Mouse (Mus musculus): Measurements from ENCODE around the gene Vmn2r66. TPM values are rescaled to one million over a fixed set of nuclear protein-coding genes. Genes with fewer than 3 reads are reported as not detected.

Vmn2r66 gene
- polyA plus RNA-seq (2016; fragmentation: Nextera tagmentation; extraction: Ambion mirVana), result not detected in 2 replicates

DNA sequence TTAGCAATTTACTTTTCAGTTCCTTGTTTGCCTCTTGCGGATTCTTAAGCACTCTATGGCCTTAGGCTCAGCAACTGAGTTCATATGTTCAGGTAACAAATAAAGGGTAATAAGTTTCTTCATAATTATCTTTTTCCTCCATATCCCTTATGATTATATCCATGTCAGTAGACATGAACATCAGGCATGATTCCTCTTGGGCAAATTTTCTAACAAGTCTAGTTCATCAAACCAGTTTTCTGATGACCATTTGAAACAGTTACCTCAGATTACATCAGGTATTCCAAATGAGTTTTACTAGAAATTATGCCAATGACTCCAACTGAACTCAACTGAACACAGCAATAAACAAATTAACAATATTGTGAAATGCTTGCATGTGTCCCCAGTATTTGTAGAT is at the start of gene Vmn2r66:
Gene Vmn2r66 (minus strand): TSS at position 101 of the 400 bp plus-strand sequence.
- 90% methylated on average over 1 of the region's 1 CpGs for WGBS
- Histone ChIP-seq H3K9me3 (replicated peaks) (peaks cover 4% of the 10 kb centered on the region; the same call in 1 of the 2 replicates), H3K4me1 (no peaks in the 10 kb centered on the region), H3K36me3 (no peaks in the 10 kb centered on the region), H3K27ac (replicated peaks) (no peak within 1 kb of the TSS), H3K4me3 (no peak within 1 kb of the TSS), H3K27me3 (ENCODE audit: low read depth, poor library complexity, severe bottlenecking) (no peaks in the 10 kb centered on the region)
- DNase-seq (ENCODE audit: low spot score), result no peak

- no peaks in the 10 kb centered on the region for H3K27me3 ChIP-seq (ENCODE audit: low read depth, poor library complexity, severe bottlenecking)
- H3K4me1 ChIP-seq, result no peaks in the 10 kb centered on the region
- H3K9me3 ChIP-seq (replicated peaks), result peaks cover 10% of the 10 kb centered on the region; the same call in 1 of the 2 replicates
- no peak overlapping the region for H3K4me3 ChIP-seq
- H3K36me3 ChIP-seq, result no peaks in the 10 kb centered on the region
- 78% methylated on average over 2 of the region's 2 CpGs for WGBS
- no peak for DNase-seq (ENCODE audit: low spot score)
- no peak overlapping the region for H3K27ac ChIP-seq (replicated peaks)
These were observed 15.4 kb downstream of the Vmn2r66 start for GRCm38 (mm10) chr7:84996694-84997093.

DNA sequence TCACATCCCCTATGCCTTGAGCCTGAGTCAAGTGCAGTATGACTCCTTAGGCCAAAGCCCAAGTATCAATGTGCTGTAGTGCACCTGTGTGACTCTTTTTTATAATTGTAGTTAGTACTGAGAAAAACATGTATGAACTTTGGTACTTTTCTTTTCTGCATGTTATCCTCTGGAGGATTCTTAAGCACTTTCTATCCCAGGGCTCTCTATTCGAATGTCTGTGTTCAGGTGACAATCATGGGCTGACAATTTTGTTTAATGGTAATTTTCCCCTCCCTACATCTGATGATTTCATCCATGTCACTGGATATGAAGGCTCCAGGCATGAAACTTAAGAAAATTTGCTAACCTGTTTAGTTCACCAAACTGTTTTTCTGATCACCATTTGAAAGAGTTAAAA is 48.1 kb downstream of the Vmn2r66 start, which contains the start of gene Vmn2r65:
Gene Vmn2r65 (minus strand): TSS at position 101 of the 400 bp plus-strand sequence.
- no peaks in the 10 kb centered on the region for H3K4me1 ChIP-seq
- no peaks in the 10 kb centered on the region for H3K27me3 ChIP-seq (ENCODE audit: low read depth, poor library complexity, severe bottlenecking)
- WGBS, result 68% methylated on average over 1 of the region's 1 CpGs
- no peak for DNase-seq (ENCODE audit: low spot score)
- H3K36me3 ChIP-seq, result no peaks in the 10 kb centered on the region
- no peak within 1 kb of the TSS for H3K4me3 ChIP-seq
- H3K27ac ChIP-seq (replicated peaks), result no peak within 1 kb of the TSS
- H3K9me3 ChIP-seq (replicated peaks), result peaks cover 8% of the 10 kb centered on the region; the same call in 1 of the 2 replicates

Other genes starting within 250 kb of the Vmn2r66 start
- not detected in 2 replicates for gene Olfr291, start 158.7 kb downstream of the Vmn2r66 start, polyA plus RNA-seq (2016; fragmentation: Nextera tagmentation; extraction: Ambion mirVana)
- not detected in 2 replicates for gene Vmn2r65, start 48.2 kb downstream of the Vmn2r66 start, polyA plus RNA-seq (2016; fragmentation: Nextera tagmentation; extraction: Ambion mirVana)
- gene Vmn2r67, start 143.7 kb upstream of the Vmn2r66 start, polyA plus RNA-seq (2016; fragmentation: Nextera tagmentation; extraction: Ambion mirVana), result not detected in 2 replicates
- not detected in 2 replicates for gene Vmn2r68, start 225.5 kb upstream of the Vmn2r66 start, polyA plus RNA-seq (2016; fragmentation: Nextera tagmentation; extraction: Ambion mirVana)

Data from midbrain, embryonic 10.5 days (tissue).